Mouse (Mus musculus) thymus, postnatal 10 days (tissue): ENCODE measurements around the gene Ddx50.
A peak's percentile ranks its signal among the peaks of the same experiment; 100 is the strongest.
"Not testable (repeated sequence)": the region's sequence is repeated elsewhere in the genome, so short reads cannot be mapped to it uniquely, and the experiment has no call there.

Experiments used
- DNase-seq, 2 experiments: peaks; one replicate each; pipeline ENCODE4 v3.0.0; 2021; ENCODE audit warnings: low spot score in 2 of 2

The Ddx50 gene

DNA sequence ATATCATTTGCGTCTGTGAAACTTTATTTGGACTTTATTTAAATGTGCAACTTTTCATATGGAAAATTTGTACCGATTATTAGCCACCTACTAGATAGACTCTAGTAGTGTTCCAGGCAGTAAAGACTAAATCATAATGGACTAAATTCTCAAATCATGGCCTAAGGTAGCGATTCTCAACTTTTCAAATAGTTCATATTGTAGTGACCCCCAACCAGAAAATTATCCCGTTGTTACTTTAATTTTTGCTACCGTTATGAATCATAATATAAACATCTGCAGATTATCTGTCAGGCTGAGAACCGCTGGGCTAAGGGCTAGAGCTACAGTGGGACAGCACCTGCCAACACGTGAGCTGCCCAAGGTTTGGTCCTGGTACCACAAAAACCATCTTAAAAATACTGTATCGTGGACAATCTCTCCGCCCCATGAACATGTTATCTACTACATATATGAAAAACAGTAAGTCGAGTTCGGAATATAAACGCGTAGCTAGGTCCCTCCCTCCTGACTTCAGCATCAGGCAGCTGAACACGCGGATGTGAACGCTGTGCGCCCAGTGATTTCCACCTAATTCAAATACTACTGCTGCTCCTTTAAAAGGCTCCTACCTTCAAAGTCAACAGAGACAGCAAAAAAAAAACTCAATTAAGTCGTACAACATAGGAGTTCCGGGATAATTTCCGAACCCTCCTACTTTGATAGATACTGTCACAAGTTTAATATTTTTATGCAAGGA is 49.8 kb downstream of the Ddx50 start:
- no peak for DNase-seq

DNA sequence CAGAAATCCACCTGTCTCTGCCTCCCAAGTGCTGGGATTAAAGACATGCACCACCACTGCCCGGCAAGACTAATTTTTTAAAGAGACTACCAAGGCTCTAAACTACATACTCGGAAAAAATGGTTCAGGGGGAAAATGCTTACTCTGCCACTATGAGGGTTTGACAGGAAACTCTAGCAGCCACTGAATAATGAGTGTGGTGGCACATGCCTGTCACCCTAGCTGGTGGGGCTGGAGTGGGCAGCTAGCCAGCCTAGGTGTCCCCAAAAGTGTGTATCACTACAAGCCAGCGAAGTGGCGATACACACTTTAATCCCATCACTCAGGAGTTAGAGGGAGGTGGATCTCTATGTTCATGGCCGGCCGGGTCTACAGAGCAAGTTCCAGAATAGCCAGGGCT is 51.0 kb downstream of the Ddx50 start:
- no peak for DNase-seq

DNA sequence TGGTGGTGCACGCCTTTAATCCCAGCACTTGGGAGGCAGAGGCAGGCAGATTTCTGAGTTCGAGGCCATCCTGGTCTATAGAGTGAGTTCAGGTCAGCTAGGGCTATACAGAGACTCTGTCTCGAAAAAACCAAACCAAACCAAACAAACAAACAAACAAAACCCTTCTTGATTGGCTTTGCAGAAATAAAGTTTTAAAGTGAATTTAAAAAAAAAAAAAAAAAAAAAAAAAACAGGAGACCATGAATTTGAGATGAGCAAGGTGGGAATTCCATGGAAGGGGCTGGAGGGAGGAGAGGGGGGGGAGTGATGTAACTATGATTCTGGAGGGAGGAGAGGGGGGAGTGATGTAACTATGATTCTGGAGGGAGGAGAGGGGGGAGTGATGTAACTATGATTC is 51.7 kb downstream of the Ddx50 start:
- not testable (repeated sequence) for DNase-seq

DNA sequence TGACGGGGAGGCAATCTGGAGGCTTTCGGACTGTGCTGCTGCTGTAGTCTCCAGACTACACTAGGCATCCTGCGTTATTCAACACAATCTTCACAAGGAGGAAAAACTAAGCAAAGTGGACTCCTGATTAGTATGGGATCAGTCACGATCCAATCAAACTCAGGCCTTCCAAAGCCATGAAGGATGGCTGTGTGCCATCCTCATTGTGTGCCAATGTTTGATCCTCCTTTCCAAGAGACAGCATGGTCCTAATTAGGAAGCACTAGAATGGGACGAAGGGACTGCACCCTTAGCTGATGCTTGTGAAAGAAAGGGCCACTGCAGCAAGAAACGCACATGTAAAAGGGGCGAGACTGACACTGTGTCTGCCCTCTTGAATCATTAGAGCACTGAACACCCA is 58.5 kb downstream of the Ddx50 start:
- DNase-seq: no peak

DNA sequence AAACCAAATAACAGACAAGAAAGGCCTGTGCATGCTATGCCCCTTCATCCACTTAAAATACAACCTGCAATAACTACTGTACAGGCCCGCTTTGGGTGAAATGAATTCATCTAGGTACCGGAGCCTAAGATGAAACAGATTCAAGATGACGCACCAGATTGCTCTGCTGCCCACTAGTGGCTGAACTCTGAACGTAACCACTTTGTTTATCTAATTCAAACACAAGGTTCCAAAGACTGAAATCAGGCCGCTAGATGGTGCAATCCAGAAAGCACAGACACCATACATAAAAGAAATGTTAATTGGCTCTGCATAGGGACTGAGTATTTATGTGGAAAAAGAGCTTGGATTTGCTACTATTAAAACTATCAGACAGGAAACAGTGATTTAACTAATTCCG is 60.8 kb downstream of the Ddx50 start:
- peak; percentile 78 to 93 for DNase-seq

DNA sequence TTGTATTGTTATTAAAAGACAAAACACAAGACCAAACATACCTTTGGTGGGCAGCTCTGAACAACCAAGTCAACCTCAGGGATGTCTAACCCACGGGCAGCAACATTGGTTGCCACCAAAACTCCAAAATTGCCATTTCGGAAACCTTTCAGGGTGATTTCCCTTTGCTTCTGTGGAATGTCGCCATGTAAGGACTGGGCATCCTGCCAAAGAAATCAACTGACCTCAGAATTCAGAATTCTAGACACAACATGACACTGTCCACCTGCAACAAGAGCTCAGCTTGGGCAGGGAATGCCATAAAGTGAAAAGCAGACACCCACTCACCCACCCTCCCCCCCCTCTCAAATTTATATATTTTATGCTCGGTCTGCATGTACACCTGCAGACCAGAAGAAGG is 62.4 kb downstream of the Ddx50 start:
- no peak for DNase-seq

DNA sequence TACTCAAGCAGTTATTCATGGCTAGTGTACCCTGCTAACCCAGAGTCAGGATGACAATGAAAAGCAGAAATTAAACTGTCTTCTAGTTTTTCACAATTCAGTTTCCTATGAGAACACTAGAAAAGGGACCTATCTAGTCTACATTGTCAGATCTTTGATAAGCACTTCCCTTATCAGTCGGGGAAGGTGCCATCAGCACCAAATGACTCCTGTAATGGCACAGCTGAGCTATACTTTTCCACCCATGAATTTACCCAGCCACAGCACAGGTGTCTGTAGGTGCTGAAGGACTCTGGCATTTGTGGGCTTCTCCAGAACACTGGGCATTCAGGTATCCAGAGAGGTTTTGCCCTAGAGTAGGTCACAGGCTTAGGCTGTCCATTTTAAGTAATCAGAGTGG is 67.8 kb downstream of the Ddx50 start:
- no peak for DNase-seq

DNA sequence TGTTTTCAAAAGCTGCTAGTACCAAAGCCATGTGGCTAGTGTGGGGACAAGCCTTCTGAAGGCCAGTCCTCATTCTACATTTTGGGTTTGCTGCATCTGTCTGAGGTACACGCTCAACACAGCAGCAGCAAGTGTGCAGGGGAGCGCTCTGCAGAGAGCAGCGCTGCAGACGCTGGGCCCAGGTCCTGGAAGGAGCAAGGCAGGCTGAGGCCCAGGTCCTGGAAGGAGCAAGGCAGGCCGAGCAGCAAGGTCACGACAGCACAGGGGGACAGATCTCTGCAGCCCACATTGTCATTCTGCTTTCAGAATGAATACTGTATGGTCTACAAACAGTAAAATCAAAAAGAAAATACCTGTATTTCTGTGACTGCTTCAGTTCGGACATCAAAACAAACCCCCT is 68.3 kb downstream of the Ddx50 start:
- DNase-seq: no peak

DNA sequence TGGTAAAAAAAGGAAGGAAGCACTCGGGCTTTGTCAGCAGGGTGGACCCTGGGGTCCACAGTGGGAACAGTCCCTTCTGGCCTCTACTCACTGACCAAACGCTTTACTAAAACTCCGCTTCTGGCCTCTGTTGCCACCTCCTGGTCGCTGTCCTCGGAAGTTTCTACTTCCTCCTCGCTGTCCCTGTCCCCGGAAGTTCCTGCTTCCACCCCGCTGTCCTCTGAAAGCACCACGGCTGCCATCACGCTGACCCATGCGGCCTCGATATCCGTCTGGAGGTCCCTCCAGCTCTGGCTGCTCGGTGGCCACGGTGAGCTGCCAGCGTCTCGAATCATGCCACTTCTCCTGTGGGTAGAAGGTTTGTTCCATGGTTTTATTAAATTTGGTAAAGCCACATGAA is 68.8 kb downstream of the Ddx50 start:
- no peak for DNase-seq

DNA sequence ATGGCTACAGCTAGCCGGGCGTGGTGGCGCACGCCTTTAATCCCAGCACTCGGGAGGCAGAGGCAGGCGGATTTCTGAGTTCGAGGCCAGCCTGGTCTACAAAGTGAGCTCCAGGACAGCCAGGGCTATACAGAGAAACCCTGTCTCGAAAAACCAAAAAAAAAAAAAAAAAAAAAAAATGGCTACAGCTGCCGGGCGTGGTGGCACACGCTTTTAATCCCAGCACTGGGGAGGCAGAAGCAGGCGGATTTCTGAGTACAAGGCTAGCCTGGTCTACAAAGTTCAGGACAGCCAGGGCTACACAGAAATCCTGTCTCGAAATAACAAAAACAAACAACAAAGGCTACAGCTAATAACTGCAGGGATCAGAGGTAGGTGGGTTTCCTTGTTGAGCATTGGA is 71.9 kb downstream of the Ddx50 start:
- not testable (repeated sequence) for DNase-seq

DNA sequence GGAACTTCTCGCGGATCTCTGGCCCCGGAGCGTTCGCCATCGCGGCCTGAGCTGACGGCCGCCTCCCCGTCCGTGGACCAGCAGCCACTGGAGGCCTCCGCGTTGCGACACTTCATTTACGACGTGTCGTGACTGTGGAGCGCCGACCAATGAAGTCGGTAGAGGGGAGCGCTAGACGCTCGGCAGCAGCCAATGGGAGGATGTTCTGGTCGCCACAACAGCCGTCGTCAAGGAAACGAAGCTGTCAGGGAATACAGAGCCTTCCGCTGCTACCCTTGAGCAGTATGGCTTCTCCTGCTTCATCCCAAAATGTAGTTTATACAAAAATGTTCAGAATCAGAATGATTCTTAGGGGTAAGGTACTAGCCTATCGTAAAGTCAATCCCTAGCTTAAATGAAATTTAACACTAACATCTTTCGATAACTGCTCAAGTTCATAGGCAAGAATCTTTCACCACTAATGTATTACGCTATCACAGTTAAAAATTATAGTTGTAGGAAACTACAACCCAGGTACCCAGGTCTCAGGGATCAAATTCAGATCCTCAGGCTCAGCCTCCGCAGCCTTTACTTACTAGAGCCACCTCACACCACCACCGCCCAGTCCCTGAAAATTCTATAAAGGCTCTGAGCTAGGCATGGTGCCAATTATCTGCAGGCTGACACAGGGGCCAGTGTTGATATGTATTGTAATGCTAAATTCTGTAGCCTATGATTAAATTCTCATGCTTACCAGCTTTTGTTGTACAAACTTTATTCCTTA is 72.5 kb downstream of the Ddx50 start, which contains the start of gene Kif1bp:
Kif1bp (minus strand) TSS at position 120 of the 763 bp plus-strand sequence.
- peak; percentile 93 to 94 for DNase-seq

DNA sequence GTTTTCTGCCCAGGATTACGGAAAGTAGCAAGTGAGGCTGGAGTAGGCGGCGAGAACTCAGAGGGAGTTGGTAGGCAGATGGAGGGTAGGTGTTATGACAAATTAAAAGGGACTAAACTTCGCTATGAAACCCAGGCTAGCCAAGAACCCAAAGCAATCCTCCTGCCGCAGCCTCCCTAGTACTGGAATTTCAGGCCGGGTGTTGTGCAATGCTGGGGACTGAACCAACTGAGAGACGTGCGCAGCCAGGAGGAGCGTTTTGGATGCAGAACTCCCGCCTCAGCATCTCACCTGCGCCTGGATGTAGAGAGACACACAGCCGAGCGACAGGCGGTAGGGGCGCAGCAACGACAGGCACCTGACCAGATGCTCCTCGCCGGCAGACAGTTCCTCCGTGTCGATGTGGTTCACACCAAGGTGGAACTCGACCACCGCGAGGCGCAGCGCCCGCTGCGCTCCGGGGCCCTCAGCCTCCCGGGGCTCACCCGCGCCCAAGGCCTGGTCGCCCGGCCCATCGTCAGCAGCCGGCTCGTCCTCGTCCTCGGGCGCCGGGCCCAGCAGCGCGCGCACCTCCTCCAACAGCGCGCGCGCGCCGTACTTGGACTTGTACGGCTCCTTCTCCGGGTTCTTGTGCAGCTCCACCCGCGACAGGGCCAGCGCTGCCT is 73.2 kb downstream of the Ddx50 start:
- DNase-seq: no peak

DNA sequence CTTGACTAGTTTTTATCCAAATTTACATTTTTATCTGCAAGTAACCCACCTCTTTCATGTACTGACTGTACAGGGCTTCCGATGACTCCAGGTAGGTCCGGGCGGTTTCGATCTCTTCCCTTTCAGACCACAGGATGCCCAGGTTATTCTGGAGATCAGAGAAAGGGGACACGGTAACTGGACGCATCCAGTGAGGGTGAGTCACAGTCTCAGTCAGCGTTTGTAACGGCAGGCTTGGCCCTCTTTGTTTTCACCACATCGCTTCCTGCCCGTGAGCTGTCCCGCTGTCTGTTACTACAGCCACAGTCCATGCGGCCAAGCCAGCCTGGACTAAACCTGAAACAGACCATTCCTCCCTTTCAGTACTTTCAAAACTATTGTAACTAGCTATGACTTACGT is 76.0 kb downstream of the Ddx50 start:
- DNase-seq: no peak

DNA sequence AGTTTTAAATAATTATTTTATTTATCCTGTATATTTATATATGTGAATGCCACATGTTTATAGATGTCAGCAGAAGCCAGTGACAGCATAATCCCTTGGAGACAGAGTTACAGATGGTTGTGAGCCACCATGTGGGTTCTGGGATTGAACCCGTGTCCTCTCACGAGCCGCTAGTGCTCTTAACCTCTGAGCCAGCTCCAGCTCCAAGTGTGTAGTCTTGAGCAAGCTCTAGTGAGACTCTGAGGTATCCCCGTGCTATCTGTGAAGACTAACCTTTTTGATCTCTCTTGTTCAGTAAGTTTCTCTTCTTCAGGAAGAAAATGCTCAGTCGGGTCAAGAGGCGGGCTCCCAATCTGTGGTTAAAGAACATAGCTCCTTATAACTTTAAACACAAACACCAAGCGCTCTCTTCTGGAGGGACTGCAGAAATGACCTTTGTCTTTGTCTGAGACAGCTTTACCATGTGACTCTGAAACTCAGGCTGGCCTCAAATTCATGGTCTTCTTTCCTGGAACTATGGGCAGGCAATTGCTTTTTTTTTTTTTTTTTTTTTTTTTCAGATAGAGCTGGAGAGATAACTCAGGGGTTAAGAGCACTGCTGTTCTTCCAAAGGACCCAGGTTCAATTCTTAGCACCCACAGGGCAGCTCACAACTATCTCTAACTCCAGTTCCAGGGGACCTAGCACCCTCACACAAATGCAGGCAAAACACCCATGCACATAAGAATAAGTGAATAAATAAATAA is 80.7 kb downstream of the Ddx50 start:
- no peak for DNase-seq

DNA sequence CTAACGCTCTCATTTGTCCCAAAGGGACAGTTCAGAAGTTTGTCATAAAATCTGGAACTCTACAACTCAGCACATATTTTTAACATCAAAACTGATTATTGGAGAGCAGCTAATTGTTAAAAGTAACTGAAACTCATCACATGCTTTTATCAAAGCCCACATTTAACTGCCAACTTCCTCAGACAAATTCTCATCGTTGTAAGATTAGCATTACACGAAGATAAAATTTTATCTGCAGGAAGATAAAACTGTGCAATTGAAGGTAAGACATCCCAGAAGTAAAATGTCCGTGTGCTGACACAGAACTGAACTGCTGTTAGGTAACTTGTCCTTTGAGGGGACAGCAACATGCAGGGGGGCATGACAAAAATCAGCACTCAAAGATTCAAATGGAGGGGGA is 82.2 kb downstream of the Ddx50 start:
- DNase-seq: no peak
